Mouse (Mus musculus) embryo, embryonic 9.5 days (tissue): Measurements from ENCODE around the gene Fibp.
A peak's percentile ranks its signal among the peaks of the same experiment; 100 is the strongest.

ENCODE experiments used
- DNase-seq: peaks from one replicate; pipeline ENCODE4 v3.0.0-alpha.2; 2017; ENCODE audit errors: extremely low spot score

Gene Fibp

DNA sequence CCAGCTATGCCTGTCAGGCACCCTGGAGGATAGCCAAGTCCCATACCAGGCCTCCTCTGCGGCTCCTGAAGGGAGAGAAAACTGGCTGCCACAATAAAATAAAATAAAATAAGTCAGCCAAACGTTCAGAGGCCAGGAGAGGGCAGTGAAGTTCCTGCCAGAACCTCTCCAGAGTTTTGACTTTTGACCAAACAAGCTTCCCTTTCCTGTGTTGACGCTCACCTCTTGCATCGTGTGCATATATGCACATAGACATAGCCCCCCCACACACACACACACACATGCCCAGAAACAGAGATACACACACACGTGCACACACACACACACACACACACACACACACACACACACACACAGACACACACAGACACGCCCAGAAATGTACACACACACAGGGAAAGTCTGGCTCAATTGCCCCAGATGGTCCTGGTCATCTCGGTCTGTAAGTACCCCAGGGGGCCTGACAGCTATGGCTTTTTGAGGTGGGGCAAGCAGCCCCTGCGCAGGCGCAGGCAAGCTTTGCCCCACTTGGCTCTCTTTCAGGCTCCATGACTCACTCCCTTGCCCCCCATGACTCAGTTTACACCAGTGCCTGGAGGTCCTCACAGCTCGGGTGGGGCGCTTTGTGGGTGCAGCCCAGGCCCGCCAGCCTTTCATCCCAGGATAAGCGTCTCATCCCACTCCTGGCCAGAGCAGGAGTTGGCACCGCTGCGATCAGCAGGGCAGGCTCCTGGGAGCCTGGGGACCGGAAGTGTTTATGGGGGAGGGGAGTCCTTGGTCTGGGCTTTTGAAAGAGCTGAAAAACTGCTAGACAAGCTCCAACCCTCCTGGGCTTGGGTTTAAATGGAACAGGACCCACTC lies 27.2 kb upstream of the Fibp start:
- peak; percentile 52 for DNase-seq

GRCm38 (mm10) chr19:5433951-5434350 lies 26.5 kb upstream of the Fibp start:
- no peak for DNase-seq

- DNase-seq = no peak
Measured at GRCm38 (mm10) chr19:5444371-5444908, 16.0 kb upstream of the Fibp start.

GRCm38 (mm10) chr19:5444954-5445353 lies 15.5 kb upstream of the Fibp start:
- DNase-seq = no peak

DNA sequence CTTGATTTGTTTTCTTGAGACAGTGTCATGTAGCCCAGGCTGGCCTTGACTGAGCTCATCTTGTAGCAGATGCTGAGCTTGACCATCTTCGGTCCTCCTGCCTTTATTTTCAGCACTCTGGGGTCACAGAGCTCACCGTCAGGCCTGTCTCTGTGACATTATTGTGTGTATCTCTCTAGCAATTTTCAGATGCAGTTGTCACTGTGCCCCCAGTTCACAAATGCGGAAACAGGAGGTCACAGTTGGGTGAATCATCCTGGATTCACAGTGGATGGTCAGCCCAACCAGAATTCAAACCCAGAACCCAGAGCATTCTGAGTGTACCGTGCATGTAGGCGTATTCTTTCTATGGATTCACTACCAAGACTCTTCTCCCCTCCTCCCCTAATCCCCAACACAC lies 14.7 kb upstream of the Fibp start:
- DNase-seq = no peak

- peak; percentile 66 for DNase-seq
Measured at GRCm38 (mm10) chr19:5447515-5448353, 12.7 kb upstream of the Fibp start, which contains the start of gene Fosl1. Gene Fosl1 (plus strand): TSS chr19:5447547.

DNA sequence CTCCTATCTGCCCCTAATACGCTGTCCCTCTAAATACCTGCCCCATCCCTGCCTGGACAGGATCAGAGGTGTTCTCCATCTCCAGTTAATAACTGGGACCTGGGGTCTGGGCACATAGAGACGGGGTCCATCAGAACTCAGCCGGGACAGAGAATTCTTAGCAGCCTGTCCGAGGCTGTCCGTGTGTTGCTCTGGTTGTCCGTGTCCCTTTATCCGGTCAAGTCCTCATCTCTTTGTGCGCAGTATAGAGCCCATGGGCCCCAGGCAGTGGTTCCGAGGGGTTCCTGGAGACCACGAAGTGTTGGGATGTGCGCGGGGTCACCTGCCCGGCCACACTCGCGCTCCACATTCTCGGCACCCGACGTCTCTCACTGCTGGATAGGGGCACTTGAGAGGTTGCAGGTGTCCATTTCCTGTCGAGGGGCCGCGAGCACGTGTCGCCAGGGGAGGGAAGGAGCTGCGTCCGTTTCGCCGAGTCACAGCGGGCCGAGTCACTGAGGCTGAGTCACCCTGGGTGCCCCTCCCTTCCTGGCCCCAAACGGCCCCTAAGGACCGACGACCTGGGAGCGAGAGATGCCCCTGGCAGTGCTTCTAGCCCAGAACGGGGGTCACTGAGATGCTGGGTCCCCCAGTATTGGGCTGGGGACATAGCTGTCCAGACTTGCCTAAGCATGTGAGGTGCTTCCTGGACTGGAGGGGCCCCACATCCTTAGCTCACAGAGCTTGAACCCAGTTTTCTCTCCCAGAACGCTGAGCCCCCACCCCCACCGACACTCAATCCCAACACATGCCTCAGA lies 11.9 kb upstream of the Fibp start:
- DNase-seq = no peak

GRCm38 (mm10) chr19:5449673-5450072 lies 10.7 kb upstream of the Fibp start:
- no peak for DNase-seq

DNA sequence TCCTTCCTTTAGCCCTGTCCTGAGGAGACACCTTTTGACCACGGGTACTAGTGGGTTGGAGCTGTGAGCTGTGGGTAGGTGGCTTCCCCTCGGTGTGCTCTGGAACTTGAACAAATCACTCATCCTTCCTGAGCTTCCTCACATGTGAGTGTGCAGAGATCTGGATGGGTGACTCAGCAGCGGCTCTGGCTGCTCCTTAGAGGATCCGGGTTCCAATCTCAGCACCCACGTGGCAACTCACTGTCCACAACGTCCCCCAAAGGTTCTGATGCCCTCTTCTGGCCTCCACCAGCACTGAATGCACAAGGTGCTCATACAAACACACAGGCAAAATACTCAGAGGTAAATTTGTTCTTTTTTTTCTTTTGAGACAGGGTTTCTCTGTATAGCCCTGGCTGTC lies 8.6 kb upstream of the Fibp start:
- DNase-seq = no peak

DNA sequence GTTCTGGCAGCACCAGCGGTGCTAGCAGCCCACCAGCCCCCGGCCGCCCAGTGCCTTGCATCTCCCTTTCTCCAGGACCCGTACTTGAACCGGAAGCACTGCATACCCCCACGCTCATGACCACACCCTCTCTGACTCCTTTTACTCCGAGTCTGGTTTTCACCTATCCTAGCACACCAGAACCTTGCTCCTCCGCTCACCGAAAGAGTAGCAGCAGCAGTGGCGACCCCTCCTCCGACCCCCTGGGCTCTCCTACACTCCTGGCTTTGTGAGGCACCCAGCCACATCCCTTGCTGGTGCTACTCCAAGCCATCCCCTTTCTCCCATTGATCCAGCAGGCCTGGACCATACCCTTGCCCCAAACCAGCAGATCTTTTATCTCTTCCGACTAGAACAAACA lies 5.4 kb upstream of the Fibp start:
- DNase-seq = no peak

DNA sequence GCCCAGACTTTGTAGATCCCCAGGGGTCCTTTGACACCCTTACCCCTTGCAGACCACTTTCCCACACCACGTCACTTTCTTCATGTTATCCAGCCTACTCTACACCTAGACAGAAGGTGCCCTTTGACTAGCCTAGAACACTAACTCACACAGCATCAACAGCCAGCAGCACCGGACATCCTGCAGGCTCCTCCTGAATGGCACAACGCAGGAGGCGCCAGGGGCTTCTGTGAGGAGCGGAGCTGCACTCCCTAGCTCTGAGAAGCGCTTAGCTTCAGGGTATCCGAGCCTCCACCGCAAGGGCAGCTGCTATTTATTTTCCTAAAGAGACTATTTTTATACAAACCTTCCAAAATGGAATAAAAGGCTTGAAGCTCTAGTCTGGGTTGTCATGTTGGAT lies 4.8 kb upstream of the Fibp start:
- no peak for DNase-seq

DNA sequence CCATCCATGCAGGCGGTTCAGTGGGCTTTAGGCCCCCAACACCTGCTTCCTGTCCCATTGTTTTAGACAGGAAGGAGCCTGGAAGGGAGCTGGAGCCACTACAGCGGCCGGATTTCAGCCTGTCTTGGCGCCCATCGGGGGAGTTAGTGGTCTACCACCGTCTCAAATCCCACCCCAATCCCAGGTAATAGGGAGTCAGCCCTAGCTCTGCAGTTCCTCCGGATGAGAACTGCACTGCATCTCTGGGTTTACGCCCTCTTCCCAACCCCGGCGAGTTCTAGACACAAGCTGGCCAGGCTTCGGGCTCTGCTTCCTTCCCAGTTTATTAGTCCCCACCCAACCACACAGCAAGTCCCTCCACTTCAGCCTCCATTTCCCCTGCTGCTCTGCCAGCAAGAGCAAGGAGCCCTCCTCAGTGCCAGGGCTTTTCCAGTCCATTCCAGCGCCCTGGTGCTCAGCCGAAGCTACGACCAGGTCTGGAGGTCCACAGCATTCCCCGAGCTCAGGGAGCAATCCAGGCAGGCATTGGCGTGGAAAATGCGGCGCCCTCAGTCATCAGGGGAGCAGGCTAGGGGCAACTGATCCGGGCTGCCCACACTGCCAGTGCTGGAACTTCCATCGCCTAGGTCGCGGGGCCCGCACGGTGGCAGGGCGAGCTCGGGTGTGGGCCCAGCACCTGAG lies 4.0 kb upstream of the Fibp start:
- DNase-seq = peak; percentile 29

DNA sequence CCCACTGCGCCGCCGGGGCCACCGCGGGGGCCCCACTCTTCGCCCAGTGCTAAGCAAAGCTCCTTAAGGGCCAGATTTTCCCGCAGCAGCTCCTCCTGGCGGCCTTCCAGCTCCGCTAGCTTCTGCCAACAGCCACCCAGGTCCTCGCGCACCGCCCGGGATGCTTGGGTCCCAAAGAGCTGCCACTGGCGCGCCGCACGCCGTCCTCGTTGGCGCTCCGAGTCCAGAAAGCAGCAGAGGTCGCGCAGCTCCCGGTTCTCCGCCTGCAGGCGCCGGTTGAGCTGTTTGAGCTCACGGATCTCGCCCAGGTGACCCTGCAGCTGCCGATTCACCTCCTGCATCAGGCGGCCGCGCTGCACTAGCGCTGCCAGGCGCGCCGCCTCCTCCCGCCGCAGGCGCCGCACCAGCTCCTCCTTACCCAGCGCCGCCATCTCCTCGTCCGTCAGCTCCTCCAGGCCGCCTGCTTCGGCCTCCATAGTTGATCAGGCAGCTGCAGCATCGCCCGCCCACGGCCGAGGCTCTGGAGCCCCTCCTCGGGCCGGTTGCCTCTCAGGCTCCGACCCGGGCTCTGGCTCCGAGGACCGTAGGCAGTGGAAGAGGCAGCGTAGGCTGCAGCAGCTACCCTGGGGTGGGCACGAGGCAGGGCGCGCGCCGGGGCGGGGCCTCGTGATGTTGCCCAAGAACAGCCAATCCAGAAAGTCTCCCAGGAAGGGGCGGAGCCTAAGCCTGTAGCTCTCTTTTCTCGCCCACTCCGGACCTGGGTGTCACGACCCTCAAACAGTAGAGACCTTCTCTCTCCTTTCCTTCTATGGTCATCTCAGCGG lies 3.3 kb upstream of the Fibp start:
- peak; percentile 94 for DNase-seq

GRCm38 (mm10) chr19:5457746-5458442 lies 2.5 kb upstream of the Fibp start, which contains the start of gene Ccdc85b:
Gene Ccdc85b (minus strand): TSS chr19:5457894.
- no peak for DNase-seq

GRCm38 (mm10) chr19:5459019-5459418 lies 1.4 kb upstream of the Fibp start:
- no peak for DNase-seq

GRCm38 (mm10) chr19:5459896-5460295 lies 519 bp upstream of the Fibp start:
- DNase-seq = no peak

- DNase-seq = no peak
Measured at GRCm38 (mm10) chr19:5461411-5461810, 996 bp downstream of the Fibp start.

DNA sequence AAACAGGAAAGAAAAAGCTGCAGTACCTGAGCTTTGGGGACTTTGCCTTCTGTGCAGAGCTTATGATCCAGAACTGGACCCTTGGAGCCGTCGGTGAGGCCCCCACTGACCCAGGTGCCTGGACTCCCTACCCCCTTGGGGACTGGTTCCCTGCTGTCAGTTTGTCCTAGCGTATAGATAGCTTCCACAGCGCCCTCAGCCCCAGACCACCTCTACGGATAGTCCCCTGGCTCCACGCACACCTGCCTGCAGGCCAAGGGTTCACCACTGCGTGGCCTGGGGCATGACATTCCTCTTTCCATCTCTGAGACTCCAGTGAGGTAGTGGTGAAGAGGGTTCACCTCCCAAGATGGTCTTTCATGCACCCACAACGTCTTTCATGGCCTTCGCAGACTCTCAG lies 2.8 kb downstream of the Fibp start:
- no peak for DNase-seq

- peak; percentile 73 for DNase-seq
Measured at GRCm38 (mm10) chr19:5463791-5464562, 3.6 kb downstream of the Fibp start.
